24 mouse cellular contexts compared by ENCODE assay signal in genomic region chr17:30333136-30333535, GRCm38 (mm10).
"Had no signal": no experiment of that assay in that cellular context is flagged by ENCODE, and none has a peak within 500 bp of the region (broad histone marks: within the 10 kb centered on the region; RNA-seq: fewer than 3 reads in every experiment).

No protein-coding gene starts in this region.

- ATAC-seq: hindbrain, embryonic 16.5 days; inflammation-experienced regulatory T-cells, adult 6 months; intestine, embryonic 15.5 days; intestine, postnatal 0 days had no signal

- H3K4me3 ChIP-seq: gastrocnemius, adult 2 months; heart, embryonic 10.5 days; heart, embryonic 12.5 days; hindbrain, embryonic 10.5 days; hindbrain, embryonic 12.5 days; intestine, embryonic 15.5 days; limb, embryonic 10.5 days; limb, embryonic 12.5 days; liver, embryonic 13.5 days had no signal

- H3K27ac ChIP-seq: gastrocnemius, adult 2 months; heart, embryonic 10.5 days; hindbrain, embryonic 10.5 days; hindbrain, embryonic 12.5 days; hindbrain, embryonic 14.5 days; intestine, embryonic 15.5 days; limb, embryonic 10.5 days; limb, embryonic 12.5 days; liver, embryonic 13.5 days had no signal

- DNase-seq: gastrocnemius, adult 2 months; gastrocnemius, postnatal 10 days; gastrocnemius, postnatal 25 days; heart, adult 18-20 months; heart, postnatal 10 days; heart, postnatal 4 days; kidney, adult 18-20 months; kidney, postnatal 10 days; kidney, postnatal 25 days; kidney, postnatal 4 days; layer of hippocampus, adult 9-11 months; liver; liver, embryonic 13.5 days had no signal
